Mouse (Mus musculus) lung, embryonic 16.5 days (tissue): ENCODE data around the gene Fam98c. TPM values are rescaled to one million over a fixed set of nuclear protein-coding genes. Genes with fewer than 3 reads are reported as not detected.
A peak's percentile ranks its signal among the peaks of the same experiment; 100 is the strongest.
"Not testable (repeated sequence)": the region's sequence is repeated elsewhere in the genome, so short reads cannot be mapped to it uniquely, and the experiment has no call there.

ENCODE experiments used
- ATAC-seq: fragments of 200-750 bp; cut with Nextera tagmentation; 2 replicates; pipeline ENCODE4 v1.8.0; 2017; ENCODE audit warnings: low read depth, mild to moderate bottlenecking, moderate library complexity
- H3K27ac ChIP-seq: fragments of 300-500 bp; sonication (generic); 2 replicates; pipeline ENCODE4 v1.5.1; 2014; ENCODE audit warnings: mild to moderate bottlenecking, control low read depth, low read length
- H3K27me3 ChIP-seq: fragments of 300-500 bp; sonication (generic); 2 replicates; pipeline ENCODE4 v1.6.1; 2014; ENCODE audit warnings: low read depth, low read length, mixed read lengths; ENCODE audit not compliant: control insufficient read depth, insufficient read depth
- H3K36me3 ChIP-seq: fragments of 300-500 bp; sonication (generic); 2 replicates; pipeline ENCODE4 v1.6.1; 2014; ENCODE audit warnings: low read length; ENCODE audit not compliant: control insufficient read depth, insufficient read depth
- H3K4me1 ChIP-seq: fragments of 300-500 bp; sonication (generic); replicated peaks from 2 replicates; pipeline ENCODE4 v1.6.1; 2014; ENCODE audit warnings: low read length, mixed read lengths; ENCODE audit not compliant: control insufficient read depth, insufficient read depth
- H3K4me2 ChIP-seq: fragments of 300-500 bp; sonication (generic); 2 replicates; pipeline ENCODE4 v1.6.1; 2014; ENCODE audit warnings: low read depth, low read length, control low read depth
- H3K4me3 ChIP-seq: fragments of 300-500 bp; sonication (generic); 2 replicates; pipeline ENCODE4 v1.5.1; 2014; ENCODE audit warnings: mild to moderate bottlenecking, low read length, control low read depth
- H3K9ac ChIP-seq: fragments of 300-500 bp; sonication (generic); 2 replicates; pipeline ENCODE4 v1.6.1; 2014; ENCODE audit warnings: low read length, control low read depth
- H3K9me3 ChIP-seq: fragments of 300-500 bp; sonication (generic); 2 replicates; pipeline ENCODE4 v1.6.1; 2016; ENCODE audit warnings: low read length; ENCODE audit not compliant: control insufficient read depth
- WGBS: fragments of 180-500 bp; shearing (Covaris S2); extraction: QIAGEN DNeasy Blood & Tissue Kit; methylation state at CpG from one replicate; pipeline ENCODE4 v1.1.7; 2014; 5-methylcytosine and 5-hydroxymethylcytosine counted together
- polyA plus RNA-seq: library from polyadenylated mRNA; unstranded; fragments of >200 nt; fragmentation: Nextera tagmentation; extraction: Ambion mirVana; gene quantifications from 2 replicates; pipeline ENCODE4 v1.2.1, GENCODE M21; 2015

Fam98c gene
- 17.6 and 21.0 TPM in 2 replicates for polyA plus RNA-seq

GRCm38 (mm10) chr7:29155838-29156782 lies at the start of gene Fam98c:
Gene Fam98c (minus strand): TSS chr7:29156234.
- Histone ChIP-seq H3K4me1 (no peaks in the 10 kb centered on the region; the same call in 1 of the 2 replicates), H3K27me3 (peaks cover 17% of the 10 kb centered on the region), H3K36me3 (no peaks in the 10 kb centered on the region), H3K27ac (peak within 1 kb of the TSS; percentile 85), H3K9me3 (no peaks in the 10 kb centered on the region), H3K9ac (peak within 1 kb of the TSS; percentile 85), H3K4me2 (peak within 1 kb of the TSS; percentile 96), H3K4me3 (peak within 1 kb of the TSS; percentile 85)
- WGBS = 2% methylated on average over 68 of the region's 68 CpGs
- peak; percentile 86 for ATAC-seq

DNA sequence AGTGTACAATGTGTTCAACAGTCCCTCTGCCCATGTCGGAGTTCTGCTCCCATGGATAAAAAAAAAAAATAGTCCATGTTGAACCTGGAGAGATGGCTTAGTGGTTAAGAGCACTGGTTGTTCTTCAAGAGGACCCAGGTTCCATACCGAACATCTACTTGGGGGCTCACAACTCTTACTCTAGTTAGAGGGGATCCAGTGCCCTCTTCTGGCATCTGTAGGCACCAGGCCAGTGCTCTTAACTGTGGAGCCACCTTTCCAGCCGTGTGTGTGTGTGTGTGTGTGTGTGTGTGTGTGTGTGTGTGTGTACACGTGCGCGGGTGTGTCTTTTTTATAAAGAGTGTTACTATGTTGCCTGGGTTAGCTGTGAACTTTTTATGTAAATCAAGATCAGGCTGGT lies 46.5 kb upstream of the Fam98c start:
- no peak for ATAC-seq
- Histone ChIP-seq H3K9ac (no peak overlapping the region), H3K4me2 (no peak overlapping the region), H3K4me3 (no peak overlapping the region), H3K27ac (no peak overlapping the region), H3K4me1 (no peaks in the 10 kb centered on the region), H3K9me3 (no peaks in the 10 kb centered on the region), H3K27me3 (no peaks in the 10 kb centered on the region), H3K36me3 (no peaks in the 10 kb centered on the region)
- WGBS = 69% methylated on average over 6 of the region's 6 CpGs

DNA sequence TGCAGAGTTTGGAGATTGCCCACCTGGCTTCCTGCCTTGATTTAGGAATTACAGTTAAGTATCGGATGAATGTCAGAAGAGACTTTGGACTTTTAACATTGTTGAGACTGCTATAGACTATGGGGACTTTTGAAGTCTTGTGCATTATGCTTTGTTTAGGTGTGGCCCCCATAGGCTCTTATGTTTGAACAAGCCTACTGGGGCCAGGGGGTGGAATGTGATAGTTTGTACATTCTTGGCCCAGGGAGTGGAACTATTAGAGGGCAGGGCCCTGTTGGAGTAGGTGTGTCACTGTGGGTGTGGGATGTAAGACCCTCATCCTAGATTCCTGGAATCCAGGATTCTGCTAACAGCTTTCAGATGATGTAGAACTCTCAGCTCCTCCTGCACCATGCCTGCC lies 38.2 kb upstream of the Fam98c start:
- not testable (repeated sequence) for H3K27me3 ChIP-seq, H3K36me3 ChIP-seq, ATAC-seq, H3K9me3 ChIP-seq, H3K27ac ChIP-seq, H3K4me1 ChIP-seq, H3K4me2 ChIP-seq, H3K4me3 ChIP-seq, H3K9ac ChIP-seq
- 82% methylated on average over 1 of the region's 1 CpGs for WGBS

DNA sequence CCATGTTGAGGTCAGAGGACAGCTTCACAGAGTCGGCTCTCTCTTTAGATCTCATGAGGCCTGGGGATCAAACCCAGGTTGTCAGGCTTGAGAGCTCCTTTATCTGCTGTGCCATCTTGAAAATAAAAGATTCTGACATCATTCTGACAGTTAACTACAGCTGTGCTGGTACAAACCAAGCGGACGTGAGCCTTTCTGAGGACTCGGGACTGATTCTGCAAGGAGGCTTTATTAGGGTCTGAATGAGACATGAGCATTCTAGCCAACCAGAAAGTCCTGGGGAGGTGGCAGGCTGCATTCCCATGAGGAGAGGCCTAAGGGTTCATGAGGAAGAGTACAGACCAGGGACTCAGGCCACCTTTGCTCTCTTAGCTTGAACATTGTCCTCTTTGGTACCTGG lies 25.3 kb upstream of the Fam98c start:
- H3K9ac ChIP-seq, H3K36me3 ChIP-seq, H3K27ac ChIP-seq, H3K4me2 ChIP-seq, H3K4me3 ChIP-seq, ATAC-seq, H3K9me3 ChIP-seq, H3K27me3 ChIP-seq: not testable (repeated sequence)
- WGBS = 83% methylated on average over 4 of the region's 4 CpGs
- H3K4me1 ChIP-seq = peaks cover 14% of the 10 kb centered on the region

DNA sequence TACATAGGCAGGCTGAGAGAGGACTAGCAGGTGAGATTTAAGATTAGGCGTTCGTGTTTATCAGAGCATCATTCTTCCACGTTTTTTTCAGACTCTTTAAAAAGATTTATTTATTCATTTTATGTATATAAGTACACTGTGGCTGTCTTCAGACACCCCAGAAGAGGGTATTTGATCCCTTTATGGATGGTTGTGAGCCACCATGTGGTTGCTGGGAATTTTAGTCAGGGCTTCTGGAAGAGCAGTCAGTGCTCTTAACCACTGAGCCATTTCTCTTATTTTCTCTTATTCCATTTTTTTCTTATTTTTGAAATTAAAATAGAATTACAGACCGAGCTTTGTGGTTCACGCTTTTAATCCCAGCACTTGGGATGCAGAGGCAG lies 24.8 kb upstream of the Fam98c start:
- Histone ChIP-seq H3K4me1 (peaks cover 14% of the 10 kb centered on the region), H3K27ac (no peak overlapping the region), H3K9ac (no peak overlapping the region), H3K4me3 (peak overlapping the region; percentile 75), H3K36me3 (peaks cover 8% of the 10 kb centered on the region), H3K4me2 (peak overlapping the region; percentile 51), H3K9me3 (no peaks in the 10 kb centered on the region), H3K27me3 (no peaks in the 10 kb centered on the region)
- WGBS = 36% methylated on average over 5 of the region's 5 CpGs
- no peak for ATAC-seq

DNA sequence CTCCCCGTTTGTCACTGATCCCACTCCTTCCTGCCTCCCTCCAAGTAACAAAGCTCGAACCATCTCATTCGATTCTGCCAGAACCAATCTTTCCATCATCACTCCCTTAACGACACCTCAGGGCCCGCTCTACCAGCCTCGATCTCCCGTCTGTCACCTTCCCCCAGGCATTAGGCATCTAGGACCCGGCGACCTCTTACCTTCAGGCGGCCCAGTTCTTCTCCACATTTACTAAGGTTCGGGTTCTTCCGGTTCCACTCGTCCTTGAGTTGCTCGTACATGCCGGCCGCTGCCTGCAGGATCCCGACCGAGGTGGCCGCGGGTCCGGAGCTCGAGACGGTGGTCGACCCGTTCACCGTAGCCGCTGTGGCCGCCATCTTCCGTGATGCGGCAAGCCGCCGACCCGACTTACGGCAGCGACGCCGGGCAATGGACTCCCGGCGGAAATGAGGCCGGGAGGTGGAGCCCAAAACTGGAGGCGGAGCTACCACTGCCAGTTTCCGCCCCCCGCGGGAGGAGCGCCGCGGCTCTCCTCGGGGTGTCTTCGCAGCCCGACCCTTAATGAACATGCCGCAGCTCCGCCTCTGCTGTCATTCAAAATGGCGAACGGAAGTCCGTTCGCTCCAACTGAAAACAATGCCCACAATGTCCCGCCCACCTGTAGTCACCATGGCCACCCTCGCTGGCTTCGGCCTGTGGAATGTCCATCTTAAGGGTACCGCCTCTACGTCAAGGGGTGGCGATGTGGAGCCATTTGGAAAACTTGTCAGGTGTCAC lies 24.2 kb upstream of the Fam98c start, which contains the start of gene Psmd8:
Psmd8 (minus strand) TSS at position 625 of the 777 bp plus-strand sequence.
- Histone ChIP-seq H3K36me3 (peaks cover 12% of the 10 kb centered on the region), H3K9ac (peak within 1 kb of the TSS; percentile 87), H3K4me2 (peak within 1 kb of the TSS; percentile 92), H3K4me3 (peak within 1 kb of the TSS; percentile 75), H3K4me1 (peaks cover 14% of the 10 kb centered on the region), H3K27me3 (no peaks in the 10 kb centered on the region), H3K9me3 (no peaks in the 10 kb centered on the region), H3K27ac (peak within 1 kb of the TSS; percentile 75)
- under 1% methylated on average over 61 of the region's 62 CpGs for WGBS
- peak; percentile 97 for ATAC-seq

DNA sequence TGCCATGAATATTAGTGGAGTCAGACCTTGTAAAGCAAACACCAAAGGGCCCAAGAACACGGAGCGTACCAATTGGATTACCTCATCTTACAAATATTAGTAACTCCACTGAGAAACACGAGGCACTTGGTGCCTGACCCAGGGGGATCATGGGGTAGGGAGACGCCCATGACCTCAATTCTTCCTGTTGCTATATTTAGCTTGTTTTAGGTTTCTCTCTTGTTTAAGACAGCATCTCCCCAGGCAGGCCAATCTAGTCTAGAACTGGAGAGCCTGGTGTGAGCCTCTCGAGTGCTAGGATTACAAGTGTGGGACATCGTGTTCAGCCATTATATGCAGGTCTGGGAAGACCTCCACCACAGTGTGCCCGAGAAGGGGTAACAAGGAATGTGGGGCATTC lies 23.3 kb upstream of the Fam98c start:
- no peaks in the 10 kb centered on the region for H3K9me3 ChIP-seq
- no peak for ATAC-seq
- H3K4me3 ChIP-seq = peak overlapping the region; percentile 75
- peaks cover 22% of the 10 kb centered on the region for H3K36me3 ChIP-seq
- H3K27me3 ChIP-seq = no peaks in the 10 kb centered on the region
- no peak overlapping the region for H3K27ac ChIP-seq
- H3K4me2 ChIP-seq = peak overlapping the region; percentile 92
- WGBS = 22% methylated on average over 7 of the region's 7 CpGs
- H3K9ac ChIP-seq = peak overlapping the region; percentile 87
- H3K4me1 ChIP-seq = peaks cover 14% of the 10 kb centered on the region

- Histone ChIP-seq H3K9me3 (no peaks in the 10 kb centered on the region), H3K36me3 (peaks cover 29% of the 10 kb centered on the region), H3K4me3 (no peak overlapping the region), H3K27ac (no peak overlapping the region), H3K4me2 (no peak overlapping the region), H3K27me3 (peaks cover 8% of the 10 kb centered on the region), H3K4me1 (peaks cover 14% of the 10 kb centered on the region), H3K9ac (no peak overlapping the region)
- no peak for ATAC-seq
- WGBS = 91% methylated on average over 4 of the region's 4 CpGs
These were observed 22.1 kb upstream of the Fam98c start for GRCm38 (mm10) chr7:29178106-29178505.

DNA sequence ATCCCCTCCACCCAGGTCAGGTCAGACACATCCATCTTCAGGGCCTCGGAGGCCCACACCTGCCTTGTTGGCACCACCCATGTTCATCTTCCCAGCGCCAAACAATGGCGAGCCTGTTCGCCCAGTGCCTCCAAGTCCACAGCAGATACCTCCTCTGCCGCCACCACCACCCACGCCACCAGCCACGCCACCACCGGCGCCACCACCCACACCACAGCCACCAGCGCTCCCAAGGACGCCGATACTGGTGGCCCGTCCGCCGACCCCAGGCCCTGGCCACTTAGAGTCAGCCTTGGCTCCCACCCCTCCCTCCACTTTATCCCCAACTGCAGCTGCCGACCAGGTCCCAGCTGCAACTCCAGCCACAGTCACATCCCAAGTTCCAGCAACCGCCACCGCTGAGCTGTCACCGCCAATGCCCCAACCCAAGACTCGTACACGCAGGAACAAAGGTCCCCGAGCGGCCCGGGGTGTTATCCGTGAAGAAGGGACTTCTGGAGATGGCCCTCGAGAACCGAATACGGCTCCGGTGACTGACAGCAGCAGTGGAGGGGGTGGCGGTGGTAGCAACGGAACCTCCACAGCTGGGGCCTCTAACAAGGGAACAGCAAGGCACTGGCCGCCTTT lies 16.5 kb upstream of the Fam98c start:
- peaks cover 26% of the 10 kb centered on the region for H3K36me3 ChIP-seq

More for the DNA sequence above, 16.5 kb upstream of the Fam98c start:
- Histone ChIP-seq H3K9me3 (no peaks in the 10 kb centered on the region), H3K4me1 (peaks cover 25% of the 10 kb centered on the region), H3K4me3 (no peak overlapping the region), H3K4me2 (no peak overlapping the region), H3K27ac (no peak overlapping the region), H3K27me3 (peaks cover 42% of the 10 kb centered on the region), H3K9ac (no peak overlapping the region; the same call in 1 of the 2 replicates)
- no peak for ATAC-seq
- WGBS = 36% methylated on average over 32 of the region's 32 CpGs
